Mouse (Mus musculus): Measurements from ENCODE around the gene Vps51.
"Not testable (repeated sequence)": the region's sequence is repeated elsewhere in the genome, so short reads cannot be mapped to it uniquely, and the experiment has no call there.

The Vps51 gene

DNA sequence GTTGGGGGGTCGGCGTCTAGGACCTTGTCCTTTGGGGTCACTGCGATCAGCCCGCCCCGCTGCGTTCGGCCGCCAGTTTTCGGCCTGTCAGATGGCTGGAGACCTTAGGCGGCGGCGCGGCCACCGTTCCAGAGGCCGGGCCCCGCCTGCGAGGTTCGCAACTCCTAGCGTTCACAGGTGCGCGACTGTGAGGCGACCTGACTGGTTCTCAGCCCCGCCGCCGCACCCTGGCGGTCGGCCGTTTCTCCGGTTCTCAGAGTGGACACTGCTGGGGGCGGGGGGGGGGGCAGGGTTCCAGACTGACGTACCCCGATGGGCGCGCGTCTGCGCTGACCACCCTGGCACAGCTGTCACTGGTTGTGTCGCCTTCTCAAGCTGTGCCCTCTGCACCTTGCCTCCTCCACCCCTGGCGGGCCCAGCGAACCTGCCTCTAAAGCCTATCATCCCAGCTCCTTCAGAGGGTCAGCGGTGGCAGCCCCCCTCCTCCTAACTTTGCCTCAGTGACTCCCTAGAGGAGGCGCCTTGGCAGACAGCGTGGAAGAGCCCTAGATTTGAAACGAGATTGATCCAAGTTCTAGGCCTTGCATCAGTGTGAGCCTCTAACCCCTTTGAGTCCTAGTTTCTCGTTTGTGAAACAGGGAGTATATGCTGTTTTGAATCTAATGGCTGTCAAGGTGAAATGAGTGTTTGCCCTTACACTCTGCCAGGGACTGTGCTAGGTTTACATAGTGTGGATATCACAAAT lies 29.7 kb downstream of the Vps51 start:
- DNase-seq (ENCODE audit: low spot score): no peak

DNA sequence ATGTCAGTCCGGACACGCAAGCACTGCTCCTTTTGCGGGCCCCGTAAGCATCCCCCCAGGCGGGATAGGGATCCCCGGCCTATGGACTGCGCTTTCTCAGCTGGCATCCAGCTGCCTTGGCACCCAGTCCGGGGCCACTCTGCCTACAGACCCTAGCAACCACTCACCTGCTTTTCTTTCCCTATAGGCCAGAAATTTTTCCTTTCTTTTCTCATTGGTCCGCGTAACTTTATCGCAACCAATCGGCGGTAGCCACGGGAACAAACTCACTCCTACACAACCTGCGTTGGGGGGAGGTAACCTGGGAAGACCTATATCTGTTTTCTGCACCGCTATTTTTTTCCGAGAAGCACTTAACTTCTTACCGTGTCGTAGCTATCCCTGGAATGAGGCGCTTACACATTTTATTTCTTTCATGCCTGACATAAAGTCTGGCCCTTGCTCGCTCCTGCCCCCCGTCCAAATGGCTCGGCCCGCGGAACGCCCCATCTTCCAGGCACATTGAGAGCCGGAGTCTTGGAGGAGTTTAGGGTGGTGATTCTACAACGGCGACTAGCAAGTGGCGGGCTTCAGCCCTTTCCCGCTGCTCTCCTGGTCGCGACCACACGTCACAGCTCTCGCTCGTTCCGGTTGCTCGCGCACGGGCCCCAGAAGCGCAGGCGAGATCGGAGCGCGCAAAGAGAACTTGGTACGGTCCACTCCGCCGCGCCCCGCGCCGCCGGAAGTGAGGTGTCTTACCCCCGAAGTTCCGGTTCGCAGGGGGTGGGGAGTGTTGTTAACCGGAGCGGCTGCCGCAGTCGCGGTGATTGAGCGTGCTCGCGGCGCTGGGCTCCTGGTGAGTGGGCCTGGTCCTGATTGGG lies 30.5 kb downstream of the Vps51 start, which contains the start of gene Syvn1:
Gene Syvn1, plus strand, starts transcription at position 283 of the 860 bp plus-strand sequence.
- peak; percentile 92 for DNase-seq (ENCODE audit: low spot score)

DNA sequence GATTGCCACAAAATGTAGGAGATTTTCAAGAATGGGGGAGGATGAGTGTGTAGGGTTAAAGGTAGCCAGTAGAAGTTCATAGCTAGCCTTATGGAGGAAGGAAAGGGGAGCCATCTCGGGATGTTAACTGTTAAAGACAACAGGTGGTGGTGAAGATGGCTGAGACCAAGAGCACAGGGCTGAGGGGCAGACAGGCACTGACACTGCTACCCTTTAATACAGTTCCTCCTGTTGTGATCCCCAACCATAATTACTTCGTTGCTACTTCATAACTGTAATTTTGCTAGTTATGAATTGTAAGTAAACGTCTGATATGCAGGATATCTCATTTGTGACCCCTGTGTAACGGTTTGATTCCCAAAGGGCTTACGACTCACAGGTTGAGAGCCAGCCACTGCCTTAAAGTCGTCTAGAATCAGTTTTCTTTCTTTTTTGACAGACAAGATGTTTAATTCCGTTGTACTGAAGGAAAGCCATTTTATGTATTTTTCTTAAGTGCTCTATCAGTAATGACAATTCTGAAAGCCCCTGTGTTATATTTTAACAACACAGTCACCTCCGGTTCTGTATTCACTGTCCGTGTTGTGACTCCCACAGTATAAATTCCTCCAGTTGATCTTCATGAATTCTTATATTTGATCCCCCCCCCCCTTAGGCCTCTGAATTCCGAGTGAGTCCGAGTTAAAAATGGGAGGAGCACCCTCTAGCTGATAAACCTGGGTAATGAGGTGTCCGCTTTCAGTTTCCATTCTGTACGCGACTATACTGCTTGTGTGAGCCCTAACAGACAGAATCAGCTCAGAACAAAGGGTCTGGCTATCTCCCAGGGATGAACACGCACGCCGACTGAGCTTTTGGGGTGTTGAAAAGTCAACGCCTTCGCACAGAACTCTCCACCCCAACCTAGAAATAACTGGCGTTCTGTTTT lies 31.4 kb downstream of the Vps51 start:
- peak; percentile 45 for DNase-seq (ENCODE audit: low spot score)

DNA sequence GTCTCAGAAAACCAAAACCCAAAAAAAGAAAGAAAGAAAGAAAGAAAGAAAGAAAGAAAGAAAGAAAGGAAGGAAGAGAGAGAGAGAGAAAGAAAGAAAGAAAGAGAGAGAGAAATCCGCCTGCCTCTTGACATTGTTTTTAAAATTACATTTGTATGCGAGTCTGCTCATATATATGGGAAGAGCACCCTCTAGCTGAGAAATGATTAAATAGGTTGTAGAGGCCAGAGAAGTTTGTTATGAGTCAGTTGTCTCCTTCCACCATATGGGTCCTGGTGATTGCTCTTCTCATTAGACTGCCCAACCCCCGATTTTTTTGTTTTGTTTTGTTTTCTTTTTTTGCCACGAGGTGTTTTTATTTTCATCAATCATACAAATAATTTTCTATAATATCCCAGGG lies 32.9 kb downstream of the Vps51 start:
- not testable (repeated sequence) for DNase-seq (ENCODE audit: low spot score)

DNA sequence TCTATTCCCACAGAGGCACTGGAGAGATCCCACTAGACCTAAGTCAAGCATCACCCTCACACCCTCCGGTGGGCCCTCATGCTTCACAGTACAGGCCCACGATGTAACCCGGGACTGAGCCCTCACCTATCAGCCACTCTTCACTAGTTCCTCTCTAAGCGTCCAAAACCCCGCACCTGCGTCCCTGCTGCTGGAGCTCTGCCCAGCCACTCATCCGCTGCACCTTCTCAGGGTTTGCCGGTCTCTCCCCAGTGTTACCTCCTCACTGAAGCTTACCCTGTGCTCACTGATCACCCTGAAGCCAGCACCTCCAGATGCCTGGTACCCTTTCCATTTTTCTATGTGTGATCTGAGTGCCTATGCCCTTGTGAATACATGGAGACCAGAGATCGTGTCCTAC lies 34.7 kb downstream of the Vps51 start:
- DNase-seq (ENCODE audit: low spot score): no peak

- DNase-seq (ENCODE audit: low spot score): no peak
Measured at GRCm38 (mm10) chr19:6040002-6040401, 37.0 kb downstream of the Vps51 start.

DNA sequence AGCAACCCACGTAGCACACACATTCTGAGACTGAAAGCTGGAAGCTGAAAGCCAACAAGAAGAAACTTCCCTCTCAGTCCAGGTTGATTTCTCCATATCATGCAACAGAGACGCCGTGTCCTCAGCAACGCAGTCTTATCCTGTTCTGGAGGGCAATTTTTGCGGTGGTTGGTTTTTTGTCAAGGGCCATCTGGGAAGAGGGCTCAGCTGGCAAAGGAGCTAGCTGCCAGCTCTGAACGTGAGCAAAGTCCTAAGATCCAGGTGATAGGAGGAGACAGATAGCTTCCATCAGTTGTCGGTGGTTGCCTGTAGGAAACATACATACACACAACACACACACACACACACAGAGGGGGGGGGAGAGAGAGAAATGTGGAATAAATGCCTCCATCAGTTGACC lies 38.7 kb downstream of the Vps51 start:
- DNase-seq (ENCODE audit: low spot score): no peak

DNA sequence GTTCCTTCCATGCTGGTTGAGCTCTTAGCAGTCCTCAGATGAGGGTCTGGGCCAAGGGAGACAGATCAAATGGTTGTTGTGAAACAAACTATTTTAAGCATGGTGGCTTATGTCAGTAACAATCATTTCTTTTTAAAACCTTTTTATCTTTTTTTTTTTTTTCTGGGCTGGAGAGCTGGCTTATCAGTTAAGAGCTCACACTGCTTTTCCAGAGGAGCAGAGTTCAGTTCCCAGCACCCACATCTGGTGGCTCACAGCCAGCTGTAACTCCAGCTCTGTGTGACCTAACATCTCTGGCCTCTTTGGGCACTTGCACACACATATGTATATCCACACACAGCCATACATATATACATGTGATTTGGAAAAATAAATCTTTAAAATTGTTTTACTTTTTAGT lies 39.3 kb downstream of the Vps51 start:
- no peak for DNase-seq (ENCODE audit: low spot score)

DNA sequence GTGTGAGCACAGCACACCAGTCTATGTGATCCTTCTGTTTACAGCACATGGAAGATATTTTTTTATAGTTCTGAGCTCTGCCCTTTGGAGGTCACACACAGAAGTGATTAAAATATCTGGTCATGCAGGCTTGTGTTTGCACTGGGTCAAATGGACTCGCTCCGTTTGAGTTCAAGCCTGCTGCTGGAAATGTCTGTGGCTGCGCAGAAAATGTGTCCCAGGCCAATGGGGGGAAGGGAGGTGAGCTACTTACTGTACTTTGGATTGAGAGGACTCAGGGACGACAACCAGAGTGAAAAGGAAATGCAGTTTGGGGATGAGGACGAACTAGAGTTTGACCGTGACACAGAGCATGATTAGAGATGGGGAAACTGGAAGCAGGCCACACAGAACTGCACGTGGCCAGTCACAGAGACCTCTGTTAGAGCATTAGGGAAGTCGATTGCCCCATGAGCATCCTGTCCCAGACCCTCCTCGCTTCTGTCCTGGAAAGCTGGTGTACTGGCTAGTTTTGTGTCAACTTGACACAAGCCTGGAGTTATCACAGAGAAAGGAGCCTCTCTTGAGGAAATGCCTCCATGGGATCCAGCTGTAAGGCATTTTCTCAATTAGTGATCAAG lies 41.0 kb downstream of the Vps51 start:
- DNase-seq (ENCODE audit: low spot score): no peak

- DNase-seq (ENCODE audit: low spot score): no peak
Measured at GRCm38 (mm10) chr19:6030520-6031280, 46.3 kb downstream of the Vps51 start.

DNA sequence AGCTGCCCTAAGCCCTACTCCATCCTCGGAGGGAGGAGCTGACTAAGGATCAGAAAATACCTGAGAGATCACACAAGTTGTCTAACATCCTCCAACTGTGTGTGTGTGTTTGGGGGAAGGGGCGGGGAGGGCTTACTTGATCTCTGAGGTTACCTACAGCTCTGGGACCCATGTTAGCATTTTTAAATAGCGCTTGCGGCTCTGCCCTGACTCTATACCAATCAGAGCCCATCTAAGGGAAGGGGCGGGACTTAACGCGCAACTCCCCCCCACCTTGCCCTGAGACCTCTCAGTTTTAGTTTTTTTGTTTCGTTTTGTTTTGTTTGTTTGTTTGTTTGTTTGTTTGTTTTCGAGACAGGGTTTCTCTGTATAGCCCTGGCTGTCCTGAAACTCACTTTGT lies 47.6 kb downstream of the Vps51 start:
- DNase-seq (ENCODE audit: low spot score): no peak

GRCm38 (mm10) chr19:6028991-6029390 lies 48.0 kb downstream of the Vps51 start:
- no peak for DNase-seq (ENCODE audit: low spot score)

GRCm38 (mm10) chr19:6023930-6024329 lies 53.1 kb downstream of the Vps51 start:
- no peak for DNase-seq (ENCODE audit: low spot score)

DNA sequence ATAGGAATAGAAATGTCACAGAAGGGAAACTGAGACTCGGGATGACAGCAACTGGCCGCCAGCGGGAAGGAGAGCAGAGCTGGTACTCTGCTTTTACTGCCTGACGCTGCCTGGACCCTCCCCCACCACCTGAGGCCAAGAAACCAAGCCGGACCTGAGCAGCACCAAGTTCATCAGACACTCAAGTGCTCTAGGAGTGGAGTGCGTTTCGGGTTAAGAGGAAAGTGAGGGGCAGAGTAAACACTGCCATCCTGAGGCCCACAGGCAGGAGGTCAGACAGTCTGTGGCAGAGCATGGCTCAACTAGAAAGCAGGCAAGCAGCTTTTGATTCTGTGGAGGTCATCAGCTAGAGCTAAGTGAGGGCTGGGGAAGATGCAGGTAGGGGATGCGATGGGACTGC lies 54.0 kb downstream of the Vps51 start:
- no peak for DNase-seq (ENCODE audit: low spot score)

DNA sequence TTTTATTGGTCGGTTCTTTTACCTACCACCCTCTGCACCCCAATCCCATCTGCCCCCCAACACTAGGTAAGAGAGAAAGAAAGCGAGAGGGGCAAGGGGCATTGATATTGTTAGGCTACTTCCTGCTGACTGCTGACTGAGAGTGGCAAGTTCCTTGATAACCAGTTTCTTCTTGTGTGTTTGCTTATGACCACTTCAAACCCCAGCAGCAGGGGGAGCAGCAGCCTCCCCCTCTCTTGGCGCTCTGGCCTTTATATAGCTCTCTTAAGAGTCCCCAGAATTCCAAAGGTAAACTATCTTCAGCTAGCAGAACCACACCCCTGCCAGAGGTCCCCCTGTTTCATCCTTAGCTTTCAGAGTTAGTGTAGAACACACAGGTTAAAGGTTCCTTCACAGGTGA lies 56.8 kb downstream of the Vps51 start:
- DNase-seq (ENCODE audit: low spot score): no peak

DNA sequence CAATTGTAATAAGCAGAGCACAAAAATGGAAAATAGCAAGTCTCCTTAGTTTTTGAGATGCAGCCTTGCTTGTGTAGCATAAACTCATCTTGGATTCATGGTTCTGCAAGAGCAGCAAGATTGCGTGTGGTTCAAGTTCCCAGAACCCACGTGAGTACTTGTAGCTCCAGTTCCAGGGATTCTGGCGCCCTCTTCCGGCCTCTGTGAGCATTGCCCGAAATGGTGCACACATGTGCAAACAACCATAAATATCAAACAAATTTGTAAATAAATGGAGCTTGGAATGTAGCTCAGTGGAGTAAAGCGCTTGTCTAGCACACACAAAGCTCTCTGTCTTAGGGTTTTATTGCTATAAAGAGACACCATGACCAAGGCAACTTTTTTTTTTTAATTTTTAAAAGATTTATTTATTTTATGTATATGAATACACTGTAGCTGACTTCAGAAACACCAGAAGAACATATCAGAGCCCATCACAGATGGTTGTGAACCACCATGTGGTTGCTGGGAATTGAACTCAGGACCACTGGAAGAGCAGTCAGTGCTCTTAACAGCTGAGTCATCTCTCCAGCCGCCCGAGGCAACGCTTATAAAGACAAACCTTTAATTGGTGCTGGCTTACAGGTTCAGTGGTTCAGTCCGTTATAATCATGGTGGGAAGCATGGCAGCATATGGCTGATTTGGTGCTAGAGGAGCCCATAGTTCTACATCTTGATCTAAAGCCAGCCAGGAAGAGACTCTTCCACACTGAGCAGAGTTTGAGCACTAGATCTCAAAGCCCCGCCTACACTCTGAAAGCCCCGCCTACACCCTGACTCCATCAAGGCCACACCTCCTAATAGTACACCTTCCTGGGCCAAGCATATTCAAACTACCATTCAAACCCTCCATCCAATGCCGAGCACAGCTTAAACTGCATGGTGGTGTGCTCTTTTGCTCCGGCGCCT lies 58.6 kb downstream of the Vps51 start:
- peak; percentile 89 for DNase-seq (ENCODE audit: low spot score)
